Mouse (Mus musculus): ENCODE results near the gene Osr1.

Osr1 gene

DNA sequence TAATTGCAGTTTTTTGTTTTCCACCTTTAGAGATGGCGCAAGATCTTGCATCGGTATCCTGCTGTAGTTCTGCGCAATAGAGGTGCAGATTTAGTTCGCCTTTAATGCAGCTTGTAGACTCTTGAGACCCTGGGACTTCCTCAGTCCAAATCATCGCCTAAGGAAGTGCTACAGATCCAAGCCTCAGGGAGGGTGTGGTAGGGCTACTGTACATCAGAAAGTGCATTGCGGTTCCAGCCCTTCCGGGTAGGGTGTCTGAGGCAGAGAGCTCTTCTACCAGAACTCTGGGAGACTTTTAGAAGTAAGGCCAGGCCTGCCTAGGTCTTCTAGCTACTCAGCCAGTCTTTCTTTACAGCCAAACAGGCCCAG, 15.2 kb downstream of the Osr1 start:
- no peak for DNase-seq (ENCODE audit: low spot score in 2 of 2)

DNA sequence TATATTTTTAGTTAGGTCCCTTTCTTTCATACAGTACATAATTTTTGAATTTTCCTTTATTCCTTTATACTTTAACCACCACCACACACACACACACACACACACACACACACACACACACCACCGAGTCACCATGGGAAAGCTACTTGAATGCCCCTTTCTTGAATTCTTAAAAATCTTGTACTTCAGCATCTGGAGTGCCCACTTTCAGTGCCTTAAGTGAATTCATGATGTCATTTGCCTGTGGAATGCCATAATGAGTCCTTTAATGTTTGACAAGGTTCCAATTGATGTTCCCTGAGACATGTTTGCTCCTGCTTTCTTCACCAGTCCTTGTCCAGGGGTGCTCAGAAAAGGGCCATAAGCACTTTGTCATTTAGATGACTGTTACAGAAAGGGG, 17.8 kb downstream of the Osr1 start:
- DNase-seq (ENCODE audit: low spot score in 2 of 2) = no peak

DNA sequence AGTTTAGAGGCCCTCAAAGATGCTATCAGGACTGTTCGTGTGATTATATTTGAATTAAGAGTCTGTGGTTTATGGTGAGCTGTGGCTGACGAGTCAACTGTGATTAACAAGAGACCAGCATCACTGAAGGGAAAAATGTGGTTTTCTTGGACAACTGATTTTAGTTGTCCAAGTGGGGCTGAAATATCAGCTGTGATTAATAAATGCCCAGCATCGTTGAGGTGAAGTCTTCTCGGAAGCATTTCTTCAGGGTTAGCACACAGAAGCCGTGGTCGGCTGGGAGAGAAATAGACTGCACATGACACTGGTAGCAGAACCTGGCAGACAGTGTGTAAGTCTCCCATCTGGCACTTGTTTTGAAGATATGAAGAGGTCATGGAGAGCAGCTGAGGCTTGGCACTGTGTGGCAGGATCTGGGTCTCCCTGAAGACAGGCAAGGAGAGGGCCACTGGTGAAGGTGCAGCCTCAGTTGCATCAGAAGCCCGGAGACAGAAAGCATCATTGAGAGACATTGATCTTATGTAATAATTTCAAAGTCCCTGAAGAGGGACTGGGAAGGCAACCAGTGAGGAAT, 19.7 kb downstream of the Osr1 start:
- no peak for DNase-seq (ENCODE audit: low spot score in 2 of 2)

DNA sequence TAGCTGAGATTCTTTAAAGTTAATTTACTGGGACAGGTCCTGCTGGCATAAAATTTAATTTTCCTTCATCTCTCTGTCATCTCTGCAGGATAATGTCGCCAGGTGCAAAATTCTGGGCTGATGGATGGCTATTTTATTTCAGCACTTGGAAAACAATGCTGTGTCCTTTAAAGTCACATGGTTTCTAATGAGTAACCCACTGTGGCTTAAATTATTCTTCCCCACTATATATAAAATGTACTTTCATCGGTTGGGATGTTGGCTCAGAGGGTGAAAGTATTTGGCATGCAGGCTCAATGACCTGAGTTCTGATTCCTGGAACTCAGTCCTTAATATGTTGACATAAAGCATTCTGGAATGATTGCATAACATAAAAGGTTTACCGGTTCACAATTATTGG, 21.2 kb downstream of the Osr1 start:
- no peak for DNase-seq (ENCODE audit: low spot score in 2 of 2)

DNA sequence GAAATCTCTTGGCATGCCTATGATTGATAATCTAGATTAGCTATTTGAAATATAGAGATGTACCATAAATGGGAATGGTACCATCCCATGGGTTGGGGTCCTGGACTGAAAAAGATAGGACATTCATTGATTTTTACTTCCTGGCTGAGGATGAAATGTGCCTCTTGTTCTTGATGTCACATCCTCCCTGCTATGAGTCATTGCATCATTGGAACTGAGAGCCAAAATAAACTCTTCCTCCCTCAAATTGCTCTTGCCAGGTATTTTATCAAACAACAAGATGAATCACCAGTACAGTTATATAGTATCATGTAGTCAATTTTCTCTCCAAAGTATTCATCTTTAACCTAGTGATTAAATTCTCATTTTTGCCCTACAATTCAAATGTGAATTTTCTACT, 28.3 kb downstream of the Osr1 start:
- DNase-seq (ENCODE audit: low spot score in 2 of 2) = no peak

All from heart, adult 9 months (tissue).